Mouse (Mus musculus): ENCODE data around the gene Eef1a1. TPM values are rescaled to one million over a fixed set of nuclear protein-coding genes. Genes with fewer than 3 reads are reported as not detected.
A peak's percentile ranks its signal among the peaks of the same experiment; 100 is the strongest.

The Eef1a1 gene
- polyA plus RNA-seq, 1 experiment: 17,695 TPM

GRCm38 (mm10) chr9:78457026-78457425 is 31.9 kb downstream of the Eef1a1 start:
- H3K27ac ChIP-seq (ENCODE audit: insufficient read depth, low read length): no peak overlapping the region
- H3K4me1 ChIP-seq (ENCODE audit: control insufficient read depth, insufficient read depth, low read length): no peaks in the 10 kb centered on the region
- TF ChIP-seq POLR2A (IDR thresholded peaks at IDR 0.05; ENCODE audit: low read depth, low read length): no peak
- no peak for TF ChIP-seq CTCF (IDR thresholded peaks at IDR 0.05; ENCODE audit: borderline replicate concordance, insufficient read depth, low read length)
- H3K4me3 ChIP-seq (ENCODE audit: insufficient read depth, low read length): no peak overlapping the region

GRCm38 (mm10) chr9:78451382-78451781 is 37.6 kb downstream of the Eef1a1 start:
- Histone ChIP-seq H3K4me3 (ENCODE audit: insufficient read depth, low read length) (no peak overlapping the region), H3K27ac (ENCODE audit: insufficient read depth, low read length) (no peak overlapping the region), H3K4me1 (ENCODE audit: control insufficient read depth, insufficient read depth, low read length) (peaks cover 7% of the 10 kb centered on the region; the same call in 1 of the 2 replicates)
- TF ChIP-seq POLR2A (IDR thresholded peaks at IDR 0.05; ENCODE audit: low read depth, low read length) (no peak), CTCF (IDR thresholded peaks at IDR 0.05; ENCODE audit: borderline replicate concordance, insufficient read depth, low read length) (no peak)

DNA sequence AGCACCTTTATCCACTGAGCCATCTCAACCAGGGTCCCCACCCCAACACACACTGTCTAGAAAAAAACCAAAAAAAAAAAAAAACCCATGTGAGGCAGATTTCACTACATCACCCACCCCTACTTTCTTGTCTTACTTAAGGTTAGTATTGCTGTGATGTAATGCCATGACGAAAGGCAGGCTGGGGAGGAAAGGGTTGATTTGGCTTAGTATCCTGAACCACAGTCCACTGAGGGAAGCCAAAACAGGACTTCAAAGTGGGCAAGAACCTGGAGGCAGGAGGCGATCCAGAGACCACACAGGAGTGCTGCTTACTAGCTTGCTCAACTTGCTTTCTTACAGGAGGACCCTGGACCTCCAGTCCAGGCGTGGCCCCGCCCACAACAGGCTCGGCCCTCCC is 38.5 kb downstream of the Eef1a1 start:
- TF ChIP-seq POLR2A (IDR thresholded peaks at IDR 0.05; ENCODE audit: low read depth, low read length) (no peak), CTCF (IDR thresholded peaks at IDR 0.05; ENCODE audit: borderline replicate concordance, insufficient read depth, low read length) (no peak)
- Histone ChIP-seq H3K4me1 (ENCODE audit: control insufficient read depth, insufficient read depth, low read length) (peaks cover 7% of the 10 kb centered on the region; the same call in 1 of the 2 replicates), H3K27ac (ENCODE audit: insufficient read depth, low read length) (no peak overlapping the region), H3K4me3 (ENCODE audit: insufficient read depth, low read length) (no peak overlapping the region)

DNA sequence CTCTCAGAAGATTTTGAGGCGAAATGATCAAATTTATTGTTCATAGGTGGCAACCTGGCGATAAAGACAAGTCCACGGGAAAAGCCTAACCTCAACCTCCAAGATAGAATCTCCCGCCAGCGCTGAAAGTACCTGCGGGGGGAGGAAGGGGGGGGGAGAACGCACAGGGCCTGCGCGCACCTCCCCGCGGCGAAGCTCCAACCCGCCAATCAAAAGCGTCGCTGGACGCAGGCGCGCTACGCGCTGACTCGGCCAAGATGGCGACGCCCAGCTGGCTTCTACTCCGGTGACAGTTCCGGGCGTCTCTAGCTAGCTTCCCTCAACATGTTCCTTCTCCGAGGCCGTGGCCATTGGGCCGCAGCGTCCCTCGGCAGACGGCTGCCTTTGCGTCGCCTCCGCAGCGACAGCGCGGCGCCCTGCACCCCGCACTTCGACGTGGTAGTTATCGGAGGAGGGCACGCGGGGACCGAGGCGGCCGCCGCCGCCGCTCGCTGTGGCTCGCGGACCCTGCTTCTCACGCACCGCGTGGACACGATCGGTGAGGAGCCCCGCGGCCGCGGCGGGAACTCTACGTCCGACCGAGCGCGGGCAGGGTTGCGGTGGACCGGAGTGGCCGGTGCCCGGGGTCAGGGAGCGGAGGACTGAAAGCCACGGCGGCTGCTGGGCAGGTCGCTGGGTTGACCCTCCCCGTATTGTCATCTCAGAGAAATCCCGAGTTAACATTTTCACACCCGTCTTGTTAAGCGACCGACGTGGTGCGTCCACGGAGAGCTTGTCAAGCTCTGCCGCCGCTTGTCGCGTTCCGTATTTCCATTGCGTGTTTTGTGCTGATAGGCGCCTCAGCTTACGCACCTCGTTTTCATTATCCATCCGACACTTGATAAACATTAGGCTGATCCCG is 40.7 kb downstream of the Eef1a1 start, which contains the start of the genes Mto1 and Gm17324:
Gene Mto1 (plus strand): TSS at position 236 of the 901 bp plus-strand sequence.
Gene Gm17324 (minus strand): TSS at position 814 of the 901 bp plus-strand sequence.
- H3K4me3 ChIP-seq (ENCODE audit: insufficient read depth, low read length): peak within 1 kb of the TSS; percentile 92
- peaks cover 7% of the 10 kb centered on the region; the same call in 1 of the 2 replicates for H3K4me1 ChIP-seq (ENCODE audit: control insufficient read depth, insufficient read depth, low read length)
- TF ChIP-seq CTCF (IDR thresholded peaks at IDR 0.05; ENCODE audit: borderline replicate concordance, insufficient read depth, low read length) (no peak), POLR2A (IDR thresholded peaks at IDR 0.05; ENCODE audit: low read depth, low read length) (peak; percentile 85)
- H3K27ac ChIP-seq (ENCODE audit: insufficient read depth, low read length): peak within 1 kb of the TSS; percentile 73

- TF ChIP-seq POLR2A (IDR thresholded peaks at IDR 0.05; ENCODE audit: low read depth, low read length) (no peak), CTCF (IDR thresholded peaks at IDR 0.05; ENCODE audit: borderline replicate concordance, insufficient read depth, low read length) (no peak)
- Histone ChIP-seq H3K4me1 (ENCODE audit: control insufficient read depth, insufficient read depth, low read length) (peaks cover 7% of the 10 kb centered on the region; the same call in 1 of the 2 replicates), H3K27ac (ENCODE audit: insufficient read depth, low read length) (no peak overlapping the region), H3K4me3 (ENCODE audit: insufficient read depth, low read length) (peak overlapping the region; percentile 46)
Measured at GRCm38 (mm10) chr9:78447606-78447972, 41.4 kb downstream of the Eef1a1 start.

DNA sequence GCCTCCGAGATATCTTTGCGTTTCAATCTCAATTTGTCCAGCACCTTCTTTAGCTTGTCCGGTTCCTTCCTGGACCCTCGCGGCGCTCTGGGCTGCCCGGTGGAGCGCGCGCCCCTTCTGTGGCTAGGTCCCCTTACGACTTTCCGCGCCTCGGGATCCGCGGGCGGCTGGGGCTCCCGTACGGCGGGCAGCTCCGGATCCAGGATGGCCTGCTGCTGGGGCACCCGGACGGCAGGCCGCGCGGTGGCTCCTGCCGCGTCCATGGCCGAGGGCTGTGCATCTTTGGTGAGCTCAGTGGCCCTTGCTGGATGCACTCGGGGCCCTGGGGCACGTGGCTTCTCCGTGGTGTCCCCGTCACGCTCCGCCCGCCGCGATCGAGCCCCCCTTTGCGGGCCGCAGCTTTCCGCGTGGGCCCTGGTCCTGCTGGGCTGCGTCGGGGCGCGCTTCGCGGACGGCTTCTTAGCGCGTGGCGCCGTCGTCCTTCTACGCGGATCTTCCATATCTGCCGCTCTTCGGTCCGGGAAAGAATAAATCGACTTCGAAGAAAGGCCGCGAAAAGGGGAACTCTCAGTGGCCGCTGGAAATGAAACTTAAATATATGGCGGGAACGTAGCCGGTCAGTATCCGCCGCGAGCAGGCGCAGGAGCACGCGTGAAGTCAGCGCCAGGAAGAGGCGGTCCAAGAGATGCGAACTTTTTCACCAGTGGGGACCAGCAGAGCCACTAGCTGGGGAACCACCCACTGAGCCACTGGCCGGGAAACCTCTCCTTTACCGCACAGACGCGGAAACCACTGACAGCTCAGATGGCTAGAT is 46.2 kb downstream of the Eef1a1 start, which contains the start of gene Cgas:
Gene Cgas (minus strand): TSS at position 659 of the 814 bp plus-strand sequence.
- Histone ChIP-seq H3K4me1 (ENCODE audit: control insufficient read depth, insufficient read depth, low read length) (no peaks in the 10 kb centered on the region), H3K4me3 (ENCODE audit: insufficient read depth, low read length) (peak within 1 kb of the TSS; percentile 66), H3K27ac (ENCODE audit: insufficient read depth, low read length) (0 out of 2 replicates have a peak within 1 kb of the TSS, but pooled peaks have one; percentile 8)
- TF ChIP-seq CTCF (IDR thresholded peaks at IDR 0.05; ENCODE audit: borderline replicate concordance, insufficient read depth, low read length) (no peak), POLR2A (IDR thresholded peaks at IDR 0.05; ENCODE audit: low read depth, low read length) (peak; percentile 71)

- TF ChIP-seq POLR2A (IDR thresholded peaks at IDR 0.05; ENCODE audit: low read depth, low read length) (no peak), CTCF (IDR thresholded peaks at IDR 0.05; ENCODE audit: borderline replicate concordance, insufficient read depth, low read length) (no peak)
- Histone ChIP-seq H3K27ac (ENCODE audit: insufficient read depth, low read length) (no peak overlapping the region), H3K4me3 (ENCODE audit: insufficient read depth, low read length) (peak overlapping the region; percentile 66), H3K4me1 (ENCODE audit: control insufficient read depth, insufficient read depth, low read length) (no peaks in the 10 kb centered on the region)
Measured at GRCm38 (mm10) chr9:78442237-78442578, 46.7 kb downstream of the Eef1a1 start.

DNA sequence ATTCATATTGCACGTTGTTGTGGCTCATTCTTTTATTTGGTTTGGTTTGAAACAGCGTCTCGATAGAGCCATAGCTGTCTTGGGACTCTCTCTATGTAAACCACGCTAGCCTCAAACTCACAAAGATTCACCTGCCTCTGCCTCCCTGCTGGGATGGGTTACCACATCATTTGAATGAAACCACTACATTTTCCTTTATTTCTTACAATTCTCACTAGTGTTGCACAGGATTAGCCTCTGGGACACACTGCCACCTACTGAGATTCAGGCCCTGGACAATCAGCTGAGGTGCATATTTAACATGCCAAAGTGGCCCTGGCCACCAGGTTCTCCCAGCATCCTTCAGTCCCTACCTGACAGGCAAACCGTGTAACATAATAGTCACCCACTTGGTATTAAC is 49.5 kb downstream of the Eef1a1 start:
- TF ChIP-seq CTCF (IDR thresholded peaks at IDR 0.05; ENCODE audit: borderline replicate concordance, insufficient read depth, low read length) (no peak), POLR2A (IDR thresholded peaks at IDR 0.05; ENCODE audit: low read depth, low read length) (no peak)
- Histone ChIP-seq H3K4me1 (ENCODE audit: control insufficient read depth, insufficient read depth, low read length) (no peaks in the 10 kb centered on the region), H3K27ac (ENCODE audit: insufficient read depth, low read length) (no peak overlapping the region), H3K4me3 (ENCODE audit: insufficient read depth, low read length) (no peak overlapping the region)

DNA sequence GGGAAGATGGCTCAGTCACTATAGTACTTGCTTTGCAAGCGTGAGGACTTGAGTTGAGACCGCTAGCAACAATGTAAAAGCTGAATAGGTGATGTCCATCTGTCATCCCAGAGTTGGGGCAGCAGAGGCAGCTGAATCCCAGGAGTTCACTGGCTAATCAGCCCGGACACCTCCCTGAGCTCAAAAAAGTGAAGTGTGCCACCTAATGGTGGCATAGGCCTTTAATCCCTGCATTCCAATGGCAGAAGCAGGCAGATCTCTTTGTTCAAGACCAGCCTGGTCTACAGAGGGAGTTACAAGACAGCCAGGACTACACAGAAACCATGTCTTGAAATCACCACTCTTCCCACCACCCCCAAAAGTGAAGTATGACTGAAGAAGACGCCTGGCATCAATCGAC is 56.5 kb downstream of the Eef1a1 start:
- H3K4me3 ChIP-seq (ENCODE audit: insufficient read depth, low read length): no peak overlapping the region
- H3K4me1 ChIP-seq (ENCODE audit: control insufficient read depth, insufficient read depth, low read length): no peaks in the 10 kb centered on the region
- H3K27ac ChIP-seq (ENCODE audit: insufficient read depth, low read length): no peak overlapping the region
- TF ChIP-seq POLR2A (IDR thresholded peaks at IDR 0.05; ENCODE audit: low read depth, low read length): no peak
- TF ChIP-seq CTCF (IDR thresholded peaks at IDR 0.05; ENCODE audit: borderline replicate concordance, insufficient read depth, low read length): no peak

All from embryonic fibroblast, embryonic 13.5 days (primary cell).